Mouse (Mus musculus) neural tube, embryonic 13.5 days (tissue): ENCODE measurements around the gene Tnxb. TPM values are rescaled to one million over a fixed set of nuclear protein-coding genes. Genes with fewer than 3 reads are reported as not detected.

Experiments
- ATAC-seq: fragments of 200-750 bp; cut with Nextera tagmentation; 2 replicates; pipeline ENCODE4 v1.8.0; 2017; ENCODE audit warnings: low read depth, mild to moderate bottlenecking, moderate TSS enrichment, moderate library complexity
- H3K27ac ChIP-seq: fragments of 300-500 bp; sonication (generic); replicated peaks from 2 replicates; pipeline ENCODE4 v1.5.1; 2015; ENCODE audit warnings: moderate library complexity, mild to moderate bottlenecking, inconsistent platforms
- H3K27me3 ChIP-seq: fragments of 300-500 bp; sonication (generic); 2 replicates; pipeline ENCODE4 v1.6.1; 2015; ENCODE audit warnings: mild to moderate bottlenecking, inconsistent platforms
- H3K36me3 ChIP-seq: fragments of 300-500 bp; sonication (generic); 2 replicates; pipeline ENCODE4 v1.6.1; 2015; ENCODE audit warnings: mild to moderate bottlenecking, inconsistent platforms
- H3K4me1 ChIP-seq: fragments of 300-500 bp; sonication (generic); replicated peaks from 2 replicates; pipeline ENCODE4 v1.6.1; 2015; ENCODE audit warnings: inconsistent platforms
- H3K4me2 ChIP-seq: fragments of 300-500 bp; sonication (generic); 2 replicates; pipeline ENCODE4 v1.6.1; 2015; ENCODE audit warnings: inconsistent platforms, mild to moderate bottlenecking, moderate library complexity
- H3K4me3 ChIP-seq: fragments of 300-500 bp; sonication (generic); 2 replicates; pipeline ENCODE4 v1.5.1; 2015; ENCODE audit warnings: mild to moderate bottlenecking, inconsistent platforms
- H3K9ac ChIP-seq: fragments of 300-500 bp; sonication (generic); 2 replicates; pipeline ENCODE4 v1.6.1; 2015; ENCODE audit warnings: moderate library complexity, mild to moderate bottlenecking, inconsistent platforms
- H3K9me3 ChIP-seq: fragments of 300-500 bp; sonication (generic); 2 replicates; pipeline ENCODE4 v1.6.1; 2016; ENCODE audit warnings: inconsistent platforms
- WGBS: fragments of 180-500 bp; shearing (Covaris S2); methylation state at CpG from one replicate; pipeline ENCODE4 v1.1.7; 2015; 5-methylcytosine and 5-hydroxymethylcytosine counted together
- polyA plus RNA-seq: library from polyadenylated mRNA; unstranded; fragments of >200 nt; fragmentation: Nextera tagmentation; extraction: Ambion mirVana; gene quantifications from 2 replicates; pipeline ENCODE4 v1.2.1, GENCODE M21; 2015

Tnxb gene
- polyA plus RNA-seq, 1 experiment from 2014 or later = 0.11 TPM

DNA sequence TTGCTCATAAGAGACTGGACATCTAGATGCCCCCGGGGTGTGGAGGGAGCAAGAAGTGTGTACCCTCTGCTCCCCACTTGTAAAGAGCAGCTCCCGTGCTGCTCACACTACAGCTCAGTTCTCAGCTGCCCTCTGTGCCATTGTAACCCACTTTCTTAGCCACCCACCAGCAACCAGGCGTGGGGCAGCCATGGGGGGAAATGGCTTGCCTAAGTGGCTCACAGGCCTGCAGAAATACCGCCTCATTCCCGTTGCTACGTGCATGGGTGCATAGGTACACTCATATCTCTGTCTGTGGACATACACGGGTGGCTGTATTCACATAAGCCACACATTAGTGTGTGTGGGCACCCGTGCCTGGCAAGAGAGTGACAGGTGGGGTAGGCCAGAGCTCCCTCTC lies 7.4 kb upstream of the Tnxb start:
- no peak overlapping the region for H3K4me2 ChIP-seq
- no peak overlapping the region for H3K9ac ChIP-seq
- peaks cover 5% of the 10 kb centered on the region; the same call in 1 of the 2 replicates for H3K4me1 ChIP-seq
- ATAC-seq = no peak
- no peaks in the 10 kb centered on the region for H3K9me3 ChIP-seq
- H3K27me3 ChIP-seq = peaks cover 55% of the 10 kb centered on the region
- H3K27ac ChIP-seq = no peak overlapping the region
- no peaks in the 10 kb centered on the region for H3K36me3 ChIP-seq
- WGBS = 85% methylated on average over 8 of the region's 8 CpGs
- H3K4me3 ChIP-seq = no peak overlapping the region

DNA sequence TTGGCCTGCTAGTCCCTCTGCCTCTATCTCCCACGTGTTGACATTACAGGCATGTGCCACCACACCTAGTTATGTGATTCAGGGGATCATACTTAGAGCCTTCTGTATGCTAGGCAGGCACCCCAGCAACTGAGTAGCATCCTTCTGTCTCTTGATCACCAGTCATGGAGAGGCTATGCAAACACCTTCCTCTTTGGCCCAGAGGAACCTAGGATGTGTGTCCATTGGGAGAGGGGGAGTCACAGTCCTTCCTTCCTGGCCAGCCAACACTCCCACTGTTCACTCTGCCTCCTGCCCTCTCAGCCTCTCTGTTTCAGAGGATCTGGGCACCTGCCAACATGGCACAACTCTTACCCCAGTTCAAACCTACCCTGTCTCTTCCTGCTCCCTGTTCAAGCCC lies 6.8 kb upstream of the Tnxb start:
- Histone ChIP-seq H3K27ac (no peak overlapping the region), H3K36me3 (no peaks in the 10 kb centered on the region), H3K9ac (no peak overlapping the region), H3K9me3 (no peaks in the 10 kb centered on the region), H3K4me3 (no peak overlapping the region), H3K27me3 (peaks cover 54% of the 10 kb centered on the region), H3K4me2 (no peak overlapping the region), H3K4me1 (peaks cover 5% of the 10 kb centered on the region; the same call in 1 of the 2 replicates)
- no peak for ATAC-seq
- WGBS = 38% methylated on average over 1 of the region's 1 CpGs

DNA sequence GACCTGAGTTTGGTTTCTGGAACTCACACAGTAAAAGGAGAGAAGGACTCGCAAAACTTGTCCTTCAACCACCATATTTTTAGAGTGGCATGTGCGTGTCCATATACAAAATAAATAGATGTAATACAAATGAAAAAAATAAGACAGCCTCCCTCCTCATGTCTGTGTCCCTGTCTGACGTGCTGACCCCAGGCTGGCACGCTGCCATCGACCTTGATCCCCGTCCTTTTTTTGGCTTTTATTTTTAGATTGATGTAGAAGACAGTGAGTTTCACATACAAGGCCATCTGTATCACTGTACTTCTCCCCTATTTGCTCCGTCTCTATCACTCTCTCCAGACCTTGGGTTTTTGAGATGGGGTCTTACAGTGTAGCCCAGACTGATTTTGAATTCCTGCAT lies 5.9 kb upstream of the Tnxb start:
- ATAC-seq = no peak
- no peak overlapping the region for H3K27ac ChIP-seq
- no peaks in the 10 kb centered on the region for H3K36me3 ChIP-seq
- no peaks in the 10 kb centered on the region for H3K9me3 ChIP-seq
- no peak overlapping the region for H3K4me2 ChIP-seq
- no peak overlapping the region for H3K9ac ChIP-seq
- peaks cover 5% of the 10 kb centered on the region; the same call in 1 of the 2 replicates for H3K4me1 ChIP-seq
- peaks cover 51% of the 10 kb centered on the region for H3K27me3 ChIP-seq
- 76% methylated on average over 7 of the region's 7 CpGs for WGBS
- H3K4me3 ChIP-seq = no peak overlapping the region

- ATAC-seq = peak; percentile 79
- no peaks in the 10 kb centered on the region for H3K36me3 ChIP-seq
- H3K4me3 ChIP-seq = peak overlapping the region; percentile 34
- H3K9me3 ChIP-seq = no peaks in the 10 kb centered on the region
- no peak overlapping the region for H3K27ac ChIP-seq
- H3K9ac ChIP-seq = peak overlapping the region; percentile 22
- peak overlapping the region; percentile 55 for H3K4me2 ChIP-seq
- peaks cover 76% of the 10 kb centered on the region for H3K27me3 ChIP-seq
- peaks cover 17% of the 10 kb centered on the region for H3K4me1 ChIP-seq
- WGBS = 12% methylated on average over 92 of the region's 93 CpGs
These were observed 1.1 kb downstream of the Tnxb start for GRCm38 (mm10) chr17:34671151-34672066.

DNA sequence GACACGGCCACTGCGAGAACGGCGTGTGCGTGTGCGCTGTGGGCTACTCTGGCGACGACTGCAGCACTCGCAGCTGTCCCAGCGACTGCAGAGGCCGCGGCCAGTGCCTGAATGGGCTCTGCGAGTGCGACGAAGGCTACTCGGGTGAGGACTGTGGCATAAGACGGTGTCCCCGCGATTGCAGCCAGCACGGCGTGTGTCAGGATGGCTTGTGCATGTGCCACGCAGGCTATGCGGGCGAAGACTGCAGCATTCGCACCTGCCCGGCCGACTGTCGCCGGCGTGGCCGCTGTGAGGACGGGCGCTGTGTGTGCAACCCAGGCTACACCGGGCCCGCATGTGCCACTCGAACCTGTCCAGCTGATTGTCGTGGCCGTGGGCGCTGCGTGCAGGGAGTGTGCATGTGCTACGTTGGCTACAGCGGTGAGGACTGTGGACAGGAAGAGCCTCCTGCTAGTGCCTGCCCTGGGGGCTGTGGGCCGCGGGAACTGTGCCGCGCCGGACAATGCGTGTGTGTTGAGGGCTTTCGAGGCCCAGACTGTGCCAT lies 2.0 kb downstream of the Tnxb start:
- H3K9ac ChIP-seq = peak overlapping the region; percentile 22
- H3K4me3 ChIP-seq = peak overlapping the region; percentile 34
- peak; percentile 29; the same call in 1 of the 2 replicates for ATAC-seq
- H3K9me3 ChIP-seq = no peaks in the 10 kb centered on the region
- peaks cover 17% of the 10 kb centered on the region for H3K4me1 ChIP-seq
- WGBS = 37% methylated on average over 49 of the region's 49 CpGs
- H3K4me2 ChIP-seq = peak overlapping the region; percentile 55
- H3K27ac ChIP-seq = no peak overlapping the region
- no peaks in the 10 kb centered on the region for H3K36me3 ChIP-seq
- H3K27me3 ChIP-seq = peaks cover 72% of the 10 kb centered on the region

GRCm38 (mm10) chr17:34673139-34673538 lies 2.8 kb downstream of the Tnxb start:
- WGBS = 85% methylated on average over 7 of the region's 7 CpGs
- Histone ChIP-seq H3K4me1 (peaks cover 17% of the 10 kb centered on the region), H3K9me3 (no peaks in the 10 kb centered on the region), H3K27me3 (peaks cover 75% of the 10 kb centered on the region), H3K4me2 (no peak overlapping the region), H3K9ac (no peak overlapping the region), H3K36me3 (no peaks in the 10 kb centered on the region), H3K27ac (no peak overlapping the region), H3K4me3 (no peak overlapping the region)
- no peak for ATAC-seq

GRCm38 (mm10) chr17:34674524-34675204 lies 4.3 kb downstream of the Tnxb start:
- no peak for ATAC-seq
- WGBS = 72% methylated on average over 11 of the region's 11 CpGs
- no peaks in the 10 kb centered on the region for H3K9me3 ChIP-seq

DNA sequence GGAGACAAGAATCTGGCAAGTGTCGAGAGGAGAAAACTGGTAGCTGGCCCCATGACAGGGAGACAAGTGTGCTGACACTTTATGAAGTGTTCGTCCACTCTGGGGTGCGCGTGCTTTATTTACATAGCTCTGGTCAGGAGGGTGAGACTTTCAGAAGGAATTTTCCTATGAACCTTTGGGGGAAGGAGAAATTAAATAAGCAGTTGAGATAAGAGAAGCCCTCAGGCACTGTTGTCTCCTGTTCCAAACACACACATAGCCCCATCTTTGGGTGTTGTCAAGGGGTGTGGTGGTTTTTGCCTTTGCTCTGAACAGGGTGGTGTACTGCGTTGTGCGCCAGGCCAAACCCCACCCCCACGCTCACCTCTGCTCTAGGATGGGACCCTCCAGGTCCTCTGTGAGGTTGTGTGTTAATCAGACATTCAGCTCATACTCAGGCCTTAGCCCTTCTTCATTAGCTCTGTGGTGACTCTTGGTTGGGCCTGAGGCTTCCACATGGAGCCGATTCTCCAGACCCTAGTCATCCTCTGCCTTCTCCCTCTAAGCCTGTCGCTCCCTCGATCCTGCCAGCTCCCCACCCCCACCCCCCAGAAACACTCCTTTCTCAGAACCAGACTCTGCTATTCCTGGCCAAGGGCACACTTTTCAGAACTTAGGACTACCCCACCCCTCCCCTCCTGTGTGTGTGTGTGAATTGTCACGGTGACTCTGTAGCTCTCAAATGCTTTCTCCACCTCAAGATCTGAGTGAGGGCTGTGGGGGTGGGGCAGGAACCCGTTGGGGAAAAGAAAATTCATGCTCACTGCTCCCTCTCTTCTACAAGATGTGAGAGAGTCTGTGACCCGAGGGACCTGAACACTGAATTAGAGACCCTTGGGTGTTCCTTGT lies 5.1 kb downstream of the Tnxb start:
- peaks cover 71% of the 10 kb centered on the region for H3K27me3 ChIP-seq
- no peak for ATAC-seq
- H3K4me2 ChIP-seq = no peak overlapping the region
- H3K4me3 ChIP-seq = no peak overlapping the region
- H3K9me3 ChIP-seq = no peaks in the 10 kb centered on the region
- H3K9ac ChIP-seq = no peak overlapping the region
- WGBS = 72% methylated on average over 13 of the region's 13 CpGs
- H3K4me1 ChIP-seq = peaks cover 17% of the 10 kb centered on the region
- no peaks in the 10 kb centered on the region for H3K36me3 ChIP-seq
- H3K27ac ChIP-seq = no peak overlapping the region

More at GRCm38 (mm10) chr17:34674524-34675204, 4.3 kb downstream of the Tnxb start:
- Histone ChIP-seq H3K4me2 (no peak overlapping the region), H3K27ac (no peak overlapping the region), H3K4me1 (peaks cover 17% of the 10 kb centered on the region), H3K4me3 (no peak overlapping the region), H3K36me3 (no peaks in the 10 kb centered on the region), H3K9ac (no peak overlapping the region), H3K27me3 (peaks cover 73% of the 10 kb centered on the region)

DNA sequence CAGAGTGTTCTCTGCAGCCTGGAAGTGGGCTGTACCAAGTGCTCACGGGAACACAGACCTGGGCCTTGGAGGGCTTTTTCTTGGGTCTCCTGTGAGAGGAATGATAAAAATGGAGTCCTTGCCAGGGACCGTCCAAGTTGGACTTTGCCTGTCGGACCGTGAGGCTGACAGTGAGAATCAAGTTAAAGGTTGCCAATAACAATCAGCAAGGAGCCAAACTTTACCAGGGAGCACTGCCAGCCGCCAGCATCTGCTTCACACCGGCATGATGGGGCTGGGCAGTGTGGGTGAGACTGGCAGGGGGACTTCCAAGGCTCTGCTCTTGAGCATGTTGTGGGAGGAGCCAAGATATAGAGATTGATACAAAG lies 5.7 kb downstream of the Tnxb start:
- Histone ChIP-seq H3K9me3 (no peaks in the 10 kb centered on the region), H3K36me3 (no peaks in the 10 kb centered on the region), H3K9ac (no peak overlapping the region), H3K27me3 (peaks cover 64% of the 10 kb centered on the region), H3K4me3 (no peak overlapping the region), H3K4me1 (peaks cover 16% of the 10 kb centered on the region), H3K27ac (no peak overlapping the region), H3K4me2 (no peak overlapping the region)
- ATAC-seq = no peak
- WGBS = 80% methylated on average over 6 of the region's 6 CpGs

- ATAC-seq = no peak
- H3K4me3 ChIP-seq = no peak overlapping the region
- H3K9me3 ChIP-seq = no peaks in the 10 kb centered on the region
- H3K4me1 ChIP-seq = peaks cover 10% of the 10 kb centered on the region
- H3K4me2 ChIP-seq = no peak overlapping the region
- H3K27me3 ChIP-seq = peaks cover 59% of the 10 kb centered on the region
- no peak overlapping the region for H3K9ac ChIP-seq
- no peaks in the 10 kb centered on the region for H3K36me3 ChIP-seq
- 78% methylated on average over 12 of the region's 12 CpGs for WGBS
- H3K27ac ChIP-seq = no peak overlapping the region
These were observed 6.3 kb downstream of the Tnxb start for GRCm38 (mm10) chr17:34676671-34677070.

DNA sequence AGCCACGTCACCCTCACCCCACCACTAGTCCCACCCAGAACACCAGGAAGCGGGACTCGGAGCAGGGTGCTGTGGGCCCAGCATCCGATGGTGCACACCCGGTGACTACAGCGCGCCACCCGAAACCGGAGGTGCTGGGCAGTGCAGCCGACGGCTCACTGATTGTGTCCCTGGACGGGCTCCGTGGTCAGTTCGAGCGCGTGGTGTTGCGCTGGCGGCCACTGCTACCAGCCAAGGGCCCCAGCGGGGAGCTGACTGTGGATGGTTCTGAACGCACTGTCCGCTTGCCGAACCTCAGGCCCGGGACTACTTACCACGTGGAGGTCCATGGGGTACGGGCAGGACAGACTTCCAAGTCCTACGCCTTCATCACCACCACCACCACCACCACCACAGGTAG lies 9.9 kb downstream of the Tnxb start:
- Histone ChIP-seq H3K4me2 (no peak overlapping the region), H3K27me3 (peaks cover 25% of the 10 kb centered on the region), H3K9ac (no peak overlapping the region), H3K4me3 (no peak overlapping the region), H3K4me1 (peaks cover 19% of the 10 kb centered on the region; the same call in 1 of the 2 replicates), H3K9me3 (no peaks in the 10 kb centered on the region), H3K36me3 (no peaks in the 10 kb centered on the region), H3K27ac (no peak overlapping the region)
- WGBS = 85% methylated on average over 26 of the region's 26 CpGs
- no peak for ATAC-seq
